Mouse (Mus musculus) heart, adult 2 months (tissue): Measurements from ENCODE around the gene Il15.

Experiments
- CTCF ChIP-seq: fragments of 200-600 bp; IDR thresholded peaks from 2 replicates; pipeline ENCODE4 v1.8.1; 2022; ENCODE audit warnings: antibody characterized with exemption, mild to moderate bottlenecking, moderate library complexity
- EP300 ChIP-seq: fragments of 200-500 bp; IDR thresholded peaks from 2 replicates; pipeline ENCODE4 v1.6.1; 2011; ENCODE audit warnings: low read depth, low read length, control low read depth; ENCODE audit not compliant: insufficient read depth
- POLR2A ChIP-seq: fragments of 200-500 bp; IDR thresholded peaks from 2 replicates; pipeline ENCODE4 v1.6.1; 2011; ENCODE audit warnings: mild to moderate bottlenecking, low read depth, low read length, control low read depth; ENCODE audit not compliant: insufficient read depth

- TF ChIP-seq CTCF (no peak), POLR2A (no peak), EP300 (no peak)
Observed at GRCm38 (mm10) chr8:82325586-82325985, 77.4 kb downstream of the Il15 start.
